8 mouse cellular contexts compared by ENCODE assay signal in the genomic region with DNA sequence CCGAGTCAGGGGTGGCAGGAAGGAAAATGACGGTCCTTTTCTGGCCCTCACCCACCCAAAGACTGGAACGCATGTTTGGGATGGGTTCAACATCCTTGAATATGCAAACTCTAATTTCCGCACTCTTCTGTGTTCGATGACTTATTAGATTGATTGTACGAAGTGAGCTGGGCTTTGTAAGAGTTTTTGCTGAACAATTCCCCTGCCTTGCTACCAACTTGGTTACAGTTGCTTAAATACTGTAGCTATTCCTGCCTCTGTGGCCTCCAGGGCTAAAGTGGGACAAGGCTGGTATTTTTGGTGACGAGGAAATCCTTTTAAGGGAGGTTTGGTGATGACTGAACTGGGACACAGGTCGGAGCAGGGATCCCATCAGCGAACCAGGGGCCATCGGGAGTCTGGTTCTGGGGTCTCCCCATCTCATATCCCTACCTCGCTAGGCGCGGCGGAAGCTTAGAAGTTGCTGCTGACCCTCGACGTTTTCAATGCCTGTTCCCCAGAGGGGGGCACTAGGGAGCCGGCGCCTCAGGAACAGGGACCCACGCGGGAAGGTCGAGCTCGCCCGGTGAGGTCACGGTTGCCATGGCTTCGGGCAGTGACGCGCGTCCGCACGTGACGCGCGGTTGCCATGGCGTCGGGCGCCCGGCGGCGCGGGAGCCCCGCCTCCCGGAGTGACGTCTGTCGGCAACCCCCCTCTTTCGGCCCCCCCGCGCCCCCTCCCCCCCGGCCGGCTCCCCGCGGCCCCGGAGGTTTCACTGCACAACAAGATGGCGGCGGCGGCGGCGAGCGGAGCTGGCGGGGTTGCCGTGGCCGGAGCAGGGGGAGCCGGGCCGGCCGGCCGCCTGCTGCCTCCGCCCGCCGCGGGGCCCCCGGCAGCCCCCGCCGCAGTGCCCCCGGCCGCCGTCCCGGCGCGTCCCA. TPM values are rescaled to one million over a fixed set of nuclear protein-coding genes. Genes with fewer than 3 reads are reported as not detected.
DNase-seq lines count a peak whose midpoint lies in the region; ATAC-seq lines count a peak whose summit lies in the region.

Gene Pafah1b2 (minus strand): TSS at position 600 of the 918 bp plus-strand sequence.
Gene Sik3 (plus strand): TSS at position 730 of the 918 bp plus-strand sequence.

- ATAC-seq in inflammation-experienced regulatory T-cells, adult 6 months, result peak; percentile 79
- ATAC-seq in megakaryocyte progenitor cell, adult 5-6 weeks (replicated peaks; ENCODE audit: poor library complexity), result peak; percentile 63

- intact Hi-C loops in left cerebral cortex, postnatal 10 days (cut with DNase I), result loop anchor here (10.0 kb wide), 1 partner anchor 72 kb away; no protein-coding TSS in a partner anchor

- DNase-seq in adrenal gland, adult 2 months, result peak; percentile 98
- DNase-seq in embryo, embryonic 11 days, result peak; percentile 98
- DNase-seq in gastrocnemius, postnatal 25 days, result peak; percentile 94
- peak; percentile 94 to 98 for DNase-seq in left cerebral cortex, postnatal 10 days (ENCODE audit: extremely low spot score in 1 of 2, low spot score in 2 of 2)
- peak; percentile 98 for DNase-seq in right cerebral cortex, postnatal 10 days (ENCODE audit: low spot score in 2 of 2)
- DNase-seq in urinary bladder, postnatal 14 days (ENCODE audit: low spot score), result peak; percentile 94

RNA-seq across cellular contexts. Expression of gene Pafah1b2, which starts in this region (rescaled TPM):
- total RNA-seq in adrenal gland, adult 2 months (2021), result 100 to 1,000 TPM; 154 to 167 TPM
- polyA plus RNA-seq in adrenal gland, adult 2 months (2012; rRNA removed), result 57.5 and 96.7 TPM in 2 replicates
- 10 to 100 TPM; 27.8 to 32.2 TPM for total RNA-seq in gastrocnemius, postnatal 25 days (2021)
- polyA plus RNA-seq in inflammation-experienced regulatory T-cells, adult 6 months (2017; shearing (Covaris generic)), result 10 to 100 TPM; 58.6 to 75.2 (median 67.0) TPM
- 100 to 1,000 TPM; 223 to 224 TPM for total RNA-seq in left cerebral cortex, postnatal 10 days (2021)
- total RNA-seq in megakaryocyte progenitor cell, adult 5-6 weeks (2015), result 50.8 and 60.9 TPM in 2 replicates
- total RNA-seq in megakaryocyte progenitor cell, adult 5-6 weeks (2017), result 111 and 112 TPM in 2 replicates

RNA-seq across cellular contexts. Expression of gene Sik3, which starts in this region (rescaled TPM):
- total RNA-seq in adrenal gland, adult 2 months (2021), result 10 to 100 TPM; 49.2 to 87.3 TPM
- 17.2 and 30.2 TPM in 2 replicates for polyA plus RNA-seq in adrenal gland, adult 2 months (2012; rRNA removed)
- 10 to 100 TPM; 34.7 to 38.9 TPM for total RNA-seq in gastrocnemius, postnatal 25 days (2021)
- 10 to 100 TPM; 11.0 to 13.9 (median 11.5) TPM for polyA plus RNA-seq in inflammation-experienced regulatory T-cells, adult 6 months (2017; shearing (Covaris generic))
- total RNA-seq in left cerebral cortex, postnatal 10 days (2021), result 10 to 100 TPM; 77.0 to 82.3 TPM
- 24.3 and 26.8 TPM in 2 replicates for total RNA-seq in megakaryocyte progenitor cell, adult 5-6 weeks (2015)
- total RNA-seq in megakaryocyte progenitor cell, adult 5-6 weeks (2017), result 13.3 and 15.2 TPM in 2 replicates

Comparison
In these comparisons a context has a peak if more than half of its experiments do, and no peak if none do; other contexts are left out.
1. Peak in every context shown above with its lines: DNase-seq and ATAC-seq.